Mouse (Mus musculus): Measurements from ENCODE around the gene Phf8. TPM values are rescaled to one million over a fixed set of nuclear protein-coding genes. Genes with fewer than 3 reads are reported as not detected.

Phf8 gene
- 10 to 100 TPM; 44.8 to 56.0 TPM for total RNA-seq (2023)

DNA sequence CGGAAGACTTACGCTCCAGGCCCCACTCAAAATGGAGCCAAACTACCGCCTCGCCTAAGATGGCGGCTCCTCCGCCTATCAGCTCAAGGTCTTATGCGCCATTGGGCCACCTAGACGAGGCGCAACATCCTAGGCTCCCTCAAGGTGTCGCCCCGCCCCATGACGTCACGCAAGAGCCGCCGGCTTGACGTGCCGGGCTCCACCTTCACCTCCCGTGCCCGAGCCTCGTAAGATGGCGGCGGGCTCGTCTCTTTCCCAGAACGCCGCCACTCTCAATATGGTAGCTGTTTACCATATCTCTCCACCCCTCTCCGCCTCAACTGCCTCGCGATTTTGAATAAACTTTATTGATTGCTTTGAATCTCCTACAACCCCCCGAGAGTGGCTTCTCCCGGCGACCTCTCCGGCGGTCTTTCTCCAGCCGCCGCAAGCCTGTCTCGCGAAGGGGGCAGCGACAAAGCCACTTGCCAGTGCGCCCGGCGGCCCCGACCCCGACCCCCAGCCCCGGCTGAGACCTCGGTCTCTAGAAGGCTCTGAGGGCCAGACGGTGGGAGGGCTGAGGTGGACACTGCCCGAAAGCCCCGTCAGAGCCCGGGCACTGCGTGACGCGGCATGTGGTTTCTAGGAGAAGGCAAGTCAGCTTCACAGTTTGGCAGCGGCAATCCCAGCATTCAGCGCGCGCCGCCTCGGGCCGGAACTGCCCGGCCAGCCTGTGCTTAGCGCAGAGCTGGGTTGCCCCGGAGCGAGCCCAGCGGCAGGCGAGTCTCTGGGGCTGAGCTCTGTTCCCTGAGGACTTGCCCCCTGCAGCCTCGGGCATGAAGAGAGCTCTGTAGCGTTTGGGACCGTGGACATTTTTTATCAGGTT is at the start of gene Phf8:
Gene Phf8, plus strand, starts transcription at position 215 of the 865 bp plus-strand sequence.

Other genes starting within 250 kb of the Phf8 start
- gene Fam120c, start 176.5 kb upstream of the Phf8 start, total RNA-seq (2023), result 1 to 10 TPM; 1.2 to 1.6 TPM